Mouse (Mus musculus) E14TG2a.4 (cell line): ENCODE measurements at regions not wholly inside any gene's neighbourhood (a gene's known extent, or its start where the extent isn't known, plus 50 kb on each side); places are given as distances from the start of the nearest gene placed in this dataset.

Experiments used
- CTCF ChIP-seq: conservative IDR thresholded peaks from 2 replicates; pipeline ENCODE4 v1.5.1; 2014; ENCODE audit warnings: low read length
- POU5F1 ChIP-seq: IDR thresholded peaks from 2 replicates; pipeline ENCODE4 v1.6.1; 2014; ENCODE audit warnings: low read length, borderline replicate concordance

- TF ChIP-seq CTCF (no peak), POU5F1 (no peak)
These were observed 133.7 kb upstream of the Gdnf start for GRCm38 (mm10) chr15:7676970-7677369.
